Mouse (Mus musculus): ENCODE measurements around the gene Snrk.
A peak's percentile ranks its signal among the peaks of the same experiment; 100 is the strongest.
"Not testable (repeated sequence)": the region's sequence is repeated elsewhere in the genome, so short reads cannot be mapped to it uniquely, and the experiment has no call there.

Gene Snrk

DNA sequence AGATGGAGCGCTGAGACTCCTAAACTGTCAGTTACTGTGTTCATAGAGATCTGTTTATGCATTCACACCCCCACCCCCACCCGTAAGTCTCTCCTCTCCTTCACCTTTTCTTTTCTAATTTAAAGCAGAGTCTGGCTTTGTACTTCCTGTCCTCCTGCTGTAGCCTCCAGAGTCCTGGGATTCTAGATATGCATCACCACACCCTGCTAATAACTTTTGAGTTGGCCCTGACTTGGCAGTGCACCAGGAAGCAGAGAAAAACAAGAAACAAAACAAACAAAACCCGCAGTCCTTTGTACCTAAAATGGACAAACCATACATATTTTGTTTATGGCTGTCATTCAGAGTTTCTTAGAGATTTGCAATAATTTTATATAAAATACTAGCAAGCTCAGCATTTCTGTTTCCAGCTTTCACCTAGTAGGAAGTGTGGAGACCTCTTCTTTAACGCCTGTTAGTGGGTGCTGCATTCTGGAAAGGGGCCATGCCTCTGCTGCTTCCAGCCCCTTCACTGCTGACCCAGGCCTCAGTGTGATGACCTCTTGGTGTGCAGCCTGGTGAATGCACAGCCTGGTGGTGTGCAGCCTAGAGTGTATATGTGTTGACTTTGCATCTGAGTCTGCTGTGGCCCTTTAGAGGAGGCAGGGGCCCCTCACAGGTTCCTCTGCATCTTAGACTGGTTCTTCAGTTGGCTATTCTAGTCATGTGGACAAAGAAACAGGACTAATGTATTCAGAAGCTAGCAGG, 29.2 kb downstream of the Snrk start:
- DNase-seq: no peak

DNA sequence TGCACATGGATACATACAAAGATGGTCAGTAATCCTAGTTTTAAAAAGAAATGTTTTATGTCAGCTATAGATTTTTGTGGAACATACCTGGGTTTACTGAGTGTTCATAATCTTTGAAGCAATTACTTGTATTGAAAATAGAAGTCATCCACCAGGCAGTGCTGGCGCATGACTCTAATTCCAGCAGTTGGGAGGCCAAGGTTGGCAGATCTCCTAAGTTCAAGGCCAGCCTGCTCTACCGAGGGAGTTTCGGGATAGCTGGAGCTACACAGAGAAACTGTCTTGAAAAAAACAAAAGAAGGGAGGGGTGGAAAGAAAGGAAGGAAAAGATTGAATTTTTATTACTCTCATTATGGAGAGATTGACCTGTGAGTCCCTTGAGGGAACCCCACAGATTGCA, 31.3 kb downstream of the Snrk start:
- no peak for DNase-seq

- DNase-seq: no peak
Observed at GRCm38 (mm10) chr9:122149997-122150826, 33.1 kb downstream of the Snrk start.

- no peak for DNase-seq
Observed at GRCm38 (mm10) chr9:122152063-122152462, 35.0 kb downstream of the Snrk start.

- no peak for DNase-seq
Observed at GRCm38 (mm10) chr9:122152501-122152900, 35.4 kb downstream of the Snrk start.

DNA sequence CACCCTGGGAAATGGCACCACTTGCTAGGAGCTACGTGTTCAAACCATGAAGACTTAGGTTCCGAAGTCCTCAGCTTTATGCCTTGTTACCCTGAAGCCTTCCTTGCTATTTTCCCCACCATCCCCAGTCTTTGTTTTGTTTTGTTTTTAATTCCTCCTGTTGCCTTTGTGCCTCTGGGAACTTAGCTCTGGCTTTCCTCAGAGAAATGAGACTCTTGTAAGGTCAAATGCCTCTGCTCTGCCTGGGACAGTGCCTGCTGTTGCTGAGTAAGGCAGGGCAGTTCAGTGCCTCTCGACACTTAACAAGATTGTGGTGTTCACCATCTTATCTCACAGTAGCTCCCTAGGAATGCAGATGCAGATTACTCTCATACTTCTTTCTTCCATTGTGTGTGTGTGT, 36.4 kb downstream of the Snrk start:
- no peak for DNase-seq

DNA sequence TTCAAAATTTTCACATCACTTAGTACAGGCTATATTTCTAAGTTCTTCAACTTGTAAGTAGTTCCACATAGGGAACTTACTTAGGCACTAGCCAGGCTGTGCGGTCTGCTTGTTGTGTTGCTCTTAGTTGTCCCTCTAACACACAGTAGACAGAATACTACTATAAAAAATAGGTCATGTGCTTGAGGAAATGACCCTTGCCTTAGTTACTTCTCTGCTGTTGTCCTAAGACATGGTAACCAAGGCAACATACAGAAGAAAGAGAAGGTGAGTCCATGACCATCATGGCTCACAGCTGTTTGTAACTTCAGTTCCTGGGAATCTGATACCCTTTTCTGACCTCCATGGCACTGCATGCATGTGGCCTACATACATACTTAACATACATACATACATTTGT, 38.1 kb downstream of the Snrk start:
- DNase-seq: no peak

DNA sequence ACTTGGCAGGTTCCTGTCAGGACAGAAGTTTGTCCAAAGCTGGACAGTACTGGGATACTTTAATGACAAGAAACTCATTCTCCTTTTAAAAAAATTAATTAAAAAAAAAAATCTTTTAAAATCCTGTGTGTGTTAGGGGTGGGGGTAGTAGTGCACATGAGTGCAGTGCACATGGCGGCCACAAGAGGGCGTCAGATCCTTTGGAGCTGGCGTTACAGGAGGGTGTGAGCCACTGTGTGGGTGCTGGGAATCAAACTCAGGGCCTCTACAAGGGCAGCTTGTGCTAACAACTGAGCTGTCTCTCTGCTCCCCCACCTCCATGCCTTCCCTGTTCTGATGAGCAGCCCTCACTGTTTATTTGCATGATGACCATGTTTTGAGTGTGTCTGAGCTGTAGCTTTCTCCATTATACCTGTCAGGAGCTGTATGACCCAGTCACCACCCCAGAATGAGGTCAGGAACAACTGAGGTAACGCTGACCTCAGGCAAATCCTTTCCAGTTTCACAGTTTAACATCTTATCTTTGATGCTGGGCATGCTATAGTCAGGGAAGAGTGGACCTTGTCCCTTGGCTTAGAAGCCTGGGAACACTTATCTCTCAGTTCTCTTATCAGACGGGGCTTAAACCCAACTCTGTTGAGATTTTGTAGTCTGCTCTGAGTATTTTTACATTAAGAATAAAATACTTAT, 39.5 kb downstream of the Snrk start:
- no peak for DNase-seq

DNA sequence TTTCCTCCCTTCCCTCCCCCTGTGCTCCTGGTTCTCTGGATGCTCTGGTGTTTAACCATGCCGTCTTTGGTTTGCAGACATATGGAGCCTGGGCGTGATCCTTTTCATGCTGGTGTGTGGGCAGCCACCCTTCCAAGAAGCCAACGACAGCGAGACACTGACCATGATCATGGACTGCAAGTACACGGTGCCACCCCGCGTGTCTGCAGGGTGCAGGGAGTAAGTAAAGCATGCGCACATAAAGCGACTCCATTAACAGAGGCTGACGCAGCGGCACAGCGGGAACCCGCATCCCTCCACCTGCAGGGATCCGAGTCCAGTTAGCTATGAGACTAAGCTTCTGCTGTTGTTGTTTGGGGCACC, 40.0 kb downstream of the Snrk start:
- DNase-seq: no peak

GRCm38 (mm10) chr9:122164535-122164934, 47.5 kb downstream of the Snrk start:
- DNase-seq: no peak

- DNase-seq: not testable (repeated sequence)
Observed at GRCm38 (mm10) chr9:122167719-122168118, 50.7 kb downstream of the Snrk start.

DNA sequence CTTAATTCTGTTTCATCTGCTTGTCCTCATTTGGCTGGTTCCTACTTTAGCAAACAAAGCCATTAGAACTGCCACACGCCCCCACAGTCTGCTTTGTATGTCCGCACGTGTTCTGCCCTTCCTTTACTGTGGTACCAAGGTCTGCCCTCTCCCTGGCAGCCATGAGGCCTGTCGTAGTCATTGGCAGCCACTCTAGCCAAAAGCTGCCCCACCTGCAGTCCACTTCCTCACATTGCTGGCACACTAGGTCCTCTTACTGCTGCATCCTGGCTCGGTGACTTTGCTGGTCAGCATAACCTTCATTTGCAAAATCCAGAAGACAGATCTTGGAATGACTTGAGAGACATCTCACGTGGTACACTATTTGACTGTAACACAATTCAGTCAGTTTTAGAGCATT, 52.8 kb downstream of the Snrk start:
- no peak for DNase-seq

DNA sequence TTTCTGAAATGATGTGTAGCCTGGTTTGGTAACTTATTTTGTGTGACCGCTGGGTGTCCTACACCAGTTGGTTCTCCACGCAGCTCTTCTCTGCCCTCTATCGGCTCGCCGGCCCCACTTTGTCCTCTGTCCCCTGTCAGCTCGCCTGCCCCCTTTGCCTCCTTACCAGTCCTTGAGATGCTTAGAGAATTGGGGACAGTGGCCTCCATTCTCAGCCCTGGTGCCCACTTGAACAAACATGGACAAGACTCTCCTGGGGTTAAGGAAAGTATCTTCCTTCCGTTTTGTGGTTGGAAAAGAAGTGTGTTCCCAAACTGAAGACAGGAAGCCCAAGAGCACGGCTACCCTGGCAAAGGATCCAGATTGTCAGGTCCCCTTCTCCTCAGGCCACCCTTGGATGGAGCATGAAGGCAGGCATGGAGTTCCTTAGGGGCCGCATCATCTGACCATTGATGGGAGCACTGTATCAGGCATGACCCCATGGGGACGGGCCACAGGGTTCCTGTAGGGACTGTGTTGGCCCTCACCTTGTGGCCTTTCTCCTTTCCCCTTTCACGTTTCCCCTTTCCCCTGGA, 55.6 kb downstream of the Snrk start:
- no peak for DNase-seq

- peak; percentile 75 for DNase-seq
Observed at GRCm38 (mm10) chr9:122173405-122174233, 56.6 kb downstream of the Snrk start.

- DNase-seq: no peak
Observed at GRCm38 (mm10) chr9:122174723-122175122, 57.7 kb downstream of the Snrk start.

DNA sequence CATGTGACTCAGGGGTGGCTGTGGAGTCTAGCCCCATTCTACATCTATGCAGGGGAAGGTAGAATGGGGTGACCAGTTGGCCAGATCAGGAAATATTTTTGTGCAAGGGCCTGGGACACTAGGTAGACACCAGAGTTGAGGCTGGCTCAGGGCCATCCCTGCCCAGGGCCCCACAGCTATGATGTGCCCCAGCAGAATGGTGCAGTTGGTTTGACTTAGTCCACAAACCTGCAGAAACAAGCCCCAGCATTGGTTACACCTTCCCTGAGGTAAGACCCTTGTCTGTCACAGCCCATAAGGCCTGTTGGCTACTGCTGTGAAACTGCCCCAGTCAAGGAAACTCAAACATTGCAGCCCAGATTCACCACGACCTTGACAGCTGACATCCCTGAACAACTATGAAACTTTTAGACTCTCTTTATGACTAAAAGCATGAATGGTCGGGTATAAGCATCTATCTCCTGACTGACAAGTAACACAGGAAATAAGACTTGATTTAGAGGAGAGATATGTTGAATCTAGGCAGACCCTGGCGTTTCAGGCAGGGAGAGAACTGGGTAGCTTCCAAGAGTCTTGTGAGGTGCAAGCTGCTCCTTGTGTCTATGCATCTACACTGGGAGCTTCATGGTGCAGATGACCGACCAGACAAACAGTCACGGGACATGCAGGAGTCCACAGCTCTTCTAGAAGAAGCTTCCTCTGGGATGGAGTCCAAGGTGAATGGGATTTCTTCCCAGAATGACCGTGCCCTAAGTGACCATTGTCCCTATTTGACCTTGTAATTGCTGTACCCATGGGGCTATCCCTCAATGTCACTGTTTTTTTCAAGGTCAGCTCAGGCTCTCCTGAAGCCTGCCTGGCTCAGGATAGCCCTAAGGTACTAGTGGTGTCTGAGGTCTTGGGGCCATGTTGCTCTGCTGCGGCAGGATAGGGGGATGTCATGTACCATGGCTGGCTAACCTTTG, 60.5 kb downstream of the Snrk start:
- DNase-seq: peak; percentile 39

DNA sequence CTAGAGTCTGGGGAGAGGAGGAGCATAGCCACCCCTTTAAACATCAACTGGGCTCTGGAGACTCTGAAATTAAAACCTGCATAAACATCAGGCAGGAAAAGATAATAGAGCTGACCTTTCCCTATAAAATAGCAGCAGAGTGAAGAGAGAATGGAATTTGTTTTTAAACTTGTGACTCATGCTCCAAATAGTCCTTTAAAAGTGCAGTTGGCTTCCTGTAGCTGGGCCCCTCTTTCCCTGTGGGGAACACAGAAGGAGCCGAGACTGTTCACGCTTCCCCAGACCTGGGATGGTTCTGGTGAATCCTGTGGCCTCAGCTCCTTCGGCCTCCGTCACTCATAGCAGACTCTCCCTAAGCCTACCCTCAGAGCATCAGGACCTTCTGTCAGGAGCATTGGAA, 61.4 kb downstream of the Snrk start:
- no peak for DNase-seq

DNA sequence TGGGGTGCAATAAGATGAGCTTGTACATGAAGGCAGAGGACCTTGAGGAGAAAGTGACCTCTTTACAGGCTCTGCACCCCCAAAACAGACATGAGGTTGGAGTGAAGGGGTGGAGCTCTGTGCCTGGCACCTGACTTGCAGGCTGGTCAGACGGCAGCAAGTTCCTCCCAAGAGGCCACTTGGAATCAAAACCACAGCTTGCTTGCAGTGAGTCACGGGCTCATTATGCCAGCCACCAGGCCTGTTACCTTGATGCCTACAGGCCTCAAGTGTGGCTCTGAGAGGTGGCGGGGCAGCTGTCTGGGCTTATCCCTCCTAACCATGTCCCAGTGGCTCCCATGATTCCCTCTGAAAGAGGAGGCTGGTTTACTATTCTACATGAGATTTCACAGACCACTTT, 63.0 kb downstream of the Snrk start:
- no peak for DNase-seq

DNA sequence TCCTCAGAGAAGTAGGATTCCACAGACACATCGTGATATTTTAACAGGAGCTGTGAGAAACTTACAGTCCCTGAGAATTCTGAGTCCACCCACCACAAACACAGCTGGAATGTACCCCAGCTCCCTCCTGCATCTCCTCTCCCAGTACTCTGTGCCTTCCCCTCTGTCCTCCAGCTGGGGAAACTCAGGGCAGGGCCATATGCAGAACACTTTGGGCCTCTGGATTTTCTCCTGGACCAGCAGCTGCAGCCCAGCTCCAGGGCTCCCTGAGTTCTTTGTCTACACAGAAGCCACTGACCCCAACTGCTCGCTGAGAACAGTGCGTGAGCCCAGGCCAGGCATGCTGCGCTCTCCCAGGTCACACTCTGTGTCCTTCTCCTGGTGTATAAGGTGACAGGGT, 66.0 kb downstream of the Snrk start:
- DNase-seq: no peak

DNA sequence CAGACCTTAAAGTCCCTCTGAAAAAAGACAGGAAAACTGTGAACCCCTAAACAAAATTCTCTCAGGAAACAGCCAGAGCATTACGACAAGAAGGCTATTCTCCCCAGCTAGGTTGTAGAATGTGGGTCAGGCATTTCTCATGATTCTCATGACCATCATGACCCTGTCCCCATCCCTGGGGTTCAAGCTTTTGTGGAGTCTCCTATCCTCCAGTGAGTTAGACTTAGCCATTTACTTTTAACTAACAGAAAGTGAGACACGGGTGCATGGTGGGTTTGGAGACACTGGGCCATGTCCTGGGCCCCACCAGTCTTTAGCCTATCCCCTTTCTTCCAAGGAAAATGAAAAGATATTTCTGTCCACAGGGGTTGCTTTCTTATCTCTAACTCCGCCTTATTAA, 67.3 kb downstream of the Snrk start:
- DNase-seq: no peak

GRCm38 (mm10) chr9:122185061-122185460, 68.0 kb downstream of the Snrk start:
- DNase-seq: peak; percentile 89

All from kidney, adult 18-20 months (tissue).